Mouse (Mus musculus) liver, embryonic 12.5 days (tissue): ENCODE measurements around the gene Ift46. TPM values are rescaled to one million over a fixed set of nuclear protein-coding genes. Genes with fewer than 3 reads are reported as not detected.

ENCODE experiments used
- ATAC-seq: fragments of 200-750 bp; cut with Nextera tagmentation; 2 replicates; pipeline ENCODE4 v1.8.0; 2017; ENCODE audit warnings: moderate number of reproducible peaks, mild to moderate bottlenecking, moderate library complexity
- H3K27ac ChIP-seq: fragments of 300-500 bp; sonication (generic); 2 replicates; pipeline ENCODE4 v1.5.1; 2016; ENCODE audit warnings: mild to moderate bottlenecking
- H3K27me3 ChIP-seq: fragments of 300-500 bp; sonication (generic); replicated peaks from 2 replicates; pipeline ENCODE4 v1.6.1; 2016; ENCODE audit warnings: mild to moderate bottlenecking, moderate library complexity
- H3K36me3 ChIP-seq: fragments of 300-500 bp; sonication (generic); 2 replicates; pipeline ENCODE4 v1.6.1; 2016; ENCODE audit warnings: mild to moderate bottlenecking, moderate library complexity
- H3K4me1 ChIP-seq: fragments of 300-500 bp; sonication (generic); 2 replicates; pipeline ENCODE4 v1.6.1; 2016
- H3K4me2 ChIP-seq: fragments of 300-500 bp; sonication (generic); 2 replicates; pipeline ENCODE4 v1.6.1; 2016; ENCODE audit warnings: mild to moderate bottlenecking, moderate library complexity
- H3K4me3 ChIP-seq: fragments of 300-500 bp; sonication (generic); 2 replicates; pipeline ENCODE4 v1.5.1; 2016; ENCODE audit warnings: mild to moderate bottlenecking, moderate library complexity
- H3K9ac ChIP-seq: fragments of 300-500 bp; sonication (generic); 2 replicates; pipeline ENCODE4 v1.6.1; 2016; ENCODE audit warnings: mild to moderate bottlenecking, moderate library complexity
- H3K9me3 ChIP-seq: fragments of 300-500 bp; sonication (generic); replicated peaks from 2 replicates; pipeline ENCODE4 v1.6.1; 2016; ENCODE audit warnings: mild to moderate bottlenecking, moderate library complexity
- WGBS: fragments of 180-500 bp; shearing (Covaris S2); methylation state at CpG from one replicate; pipeline ENCODE4 v1.1.7; 2016; ENCODE audit not compliant: insufficient replicate concordance; 5-methylcytosine and 5-hydroxymethylcytosine counted together
- polyA plus RNA-seq: library from polyadenylated mRNA; unstranded; fragments of >200 nt; fragmentation: Nextera tagmentation; extraction: Ambion mirVana; gene quantifications from 2 replicates; pipeline ENCODE4 v1.2.1, GENCODE M21; 2016

The Ift46 gene
- polyA plus RNA-seq, 1 experiment from 2014 or later: 24.3 TPM

DNA sequence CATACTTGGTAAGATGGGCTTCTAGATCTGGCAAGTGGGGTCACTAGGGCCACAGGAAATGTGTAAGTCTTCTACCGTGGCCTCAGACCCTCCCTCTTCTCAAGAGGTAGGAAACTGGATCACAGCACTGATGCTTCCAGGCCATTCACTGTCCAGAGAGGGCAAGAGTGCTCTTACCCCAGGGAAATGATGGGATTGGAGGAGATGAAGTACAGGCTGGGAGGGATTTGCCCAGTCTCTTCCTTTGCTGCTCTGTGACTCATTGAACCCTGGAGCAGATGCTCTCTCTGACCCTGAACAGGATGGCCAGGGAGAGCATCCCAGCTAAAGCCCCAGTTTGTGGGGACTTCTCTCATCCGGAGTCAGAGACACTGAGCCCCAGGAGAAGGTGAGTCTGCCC lies 43.0 kb upstream of the Ift46 start:
- H3K27me3 ChIP-seq: peaks cover 54% of the 10 kb centered on the region
- no peak overlapping the region for H3K9ac ChIP-seq
- no peaks in the 10 kb centered on the region for H3K9me3 ChIP-seq
- ATAC-seq: no peak
- H3K4me3 ChIP-seq: no peak overlapping the region
- H3K27ac ChIP-seq: no peak overlapping the region
- no peak overlapping the region for H3K4me2 ChIP-seq
- H3K4me1 ChIP-seq: peaks cover 47% of the 10 kb centered on the region
- 60% methylated on average over 2 of the region's 2 CpGs for WGBS
- H3K36me3 ChIP-seq: no peaks in the 10 kb centered on the region

DNA sequence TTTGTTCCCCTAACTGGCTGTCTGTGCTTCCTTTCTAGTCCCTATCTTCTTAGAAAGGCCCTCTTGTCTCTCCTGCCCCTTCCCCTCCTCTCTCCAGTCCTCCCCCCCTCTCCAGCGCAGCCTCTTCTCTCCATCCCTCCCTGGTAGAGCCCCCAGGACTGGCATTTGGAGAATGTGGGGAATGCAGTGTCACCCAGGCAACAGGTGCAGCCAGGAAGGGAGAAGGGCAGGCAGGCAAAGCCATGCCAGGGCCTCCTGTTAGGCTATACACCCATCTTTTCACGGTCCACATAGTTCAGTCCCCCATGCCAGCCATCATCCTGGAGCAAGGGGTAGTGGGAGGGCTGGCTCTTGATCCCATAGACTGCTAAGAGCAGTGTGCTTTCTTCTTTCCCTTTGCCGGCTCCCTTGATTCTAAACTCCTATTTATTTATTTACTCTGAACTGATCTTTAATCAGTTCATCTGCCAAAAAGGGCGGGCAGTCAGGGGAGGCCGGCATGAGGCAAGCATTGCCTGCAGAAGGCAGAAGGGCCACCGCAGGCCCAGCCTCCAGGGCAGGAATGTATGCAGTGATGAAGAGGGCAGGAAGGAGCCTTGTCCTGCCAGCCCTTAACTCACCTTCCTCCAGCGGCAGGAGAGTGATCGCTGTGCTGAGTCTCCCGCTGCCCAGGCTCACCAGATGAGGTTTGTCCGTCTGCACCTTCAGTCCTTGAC lies 41.1 kb upstream of the Ift46 start:
- no peak overlapping the region for H3K27ac ChIP-seq
- H3K9ac ChIP-seq: no peak overlapping the region
- H3K27me3 ChIP-seq: peaks cover 37% of the 10 kb centered on the region
- H3K4me2 ChIP-seq: no peak overlapping the region
- H3K4me1 ChIP-seq: peaks cover 30% of the 10 kb centered on the region
- 51% methylated on average over 10 of the region's 10 CpGs for WGBS
- H3K9me3 ChIP-seq: no peaks in the 10 kb centered on the region
- ATAC-seq: no peak
- H3K4me3 ChIP-seq: no peak overlapping the region
- H3K36me3 ChIP-seq: no peaks in the 10 kb centered on the region

DNA sequence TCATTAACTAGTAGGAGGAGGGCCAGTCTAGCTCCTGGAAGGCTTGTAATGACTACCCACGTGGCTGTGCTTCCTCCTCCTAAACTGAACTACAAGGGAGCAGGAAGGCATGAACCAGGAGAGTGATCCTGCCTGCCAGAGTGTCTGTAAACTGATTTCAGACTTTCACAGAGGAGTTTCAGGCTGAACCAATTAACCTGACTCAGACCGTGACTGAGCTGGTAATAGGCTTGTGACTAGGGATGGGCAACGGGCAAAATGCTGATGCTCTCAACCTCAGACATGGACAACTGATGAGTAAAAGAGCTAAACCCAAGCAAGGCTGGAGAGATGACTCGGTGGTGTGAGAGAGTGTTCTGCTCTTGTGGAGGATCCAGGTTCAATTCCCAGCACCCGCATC lies 40.3 kb upstream of the Ift46 start:
- Histone ChIP-seq H3K4me3 (no peak overlapping the region), H3K9me3 (no peaks in the 10 kb centered on the region), H3K27me3 (peaks cover 36% of the 10 kb centered on the region), H3K4me2 (no peak overlapping the region), H3K27ac (no peak overlapping the region), H3K36me3 (no peaks in the 10 kb centered on the region), H3K4me1 (peaks cover 32% of the 10 kb centered on the region), H3K9ac (no peak overlapping the region)
- no peak for ATAC-seq
- 56% methylated on average over 5 of the region's 5 CpGs for WGBS

DNA sequence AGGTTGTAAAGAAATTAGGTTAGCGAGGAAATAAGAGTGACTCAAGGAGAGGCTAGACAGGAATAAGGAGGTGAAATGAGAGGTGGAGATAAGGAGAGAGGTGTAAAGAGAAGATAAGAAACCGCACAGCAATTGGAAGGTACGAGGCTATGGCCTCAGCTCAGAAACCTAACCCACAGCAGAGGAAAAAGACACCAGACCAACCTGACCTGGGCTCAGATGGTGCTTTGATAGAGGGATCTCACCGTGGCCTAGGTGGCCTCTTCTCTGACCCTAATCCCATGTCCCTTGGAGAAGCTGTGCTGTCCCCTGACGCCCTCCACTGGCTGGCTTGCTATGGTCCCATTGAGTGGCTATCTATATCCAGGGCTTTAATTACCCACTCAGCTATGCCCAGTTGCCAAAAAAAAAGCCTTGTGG lies 35.6 kb upstream of the Ift46 start:
- 17% methylated on average over 5 of the region's 5 CpGs for WGBS
- Histone ChIP-seq H3K4me1 (peaks cover 40% of the 10 kb centered on the region), H3K4me2 (peak overlapping the region; percentile 7; the same call in 1 of the 2 replicates), H3K9ac (no peak overlapping the region), H3K27me3 (peaks cover 66% of the 10 kb centered on the region), H3K36me3 (no peaks in the 10 kb centered on the region), H3K4me3 (no peak overlapping the region), H3K27ac (no peak overlapping the region), H3K9me3 (no peaks in the 10 kb centered on the region)
- peak; percentile 51 for ATAC-seq

DNA sequence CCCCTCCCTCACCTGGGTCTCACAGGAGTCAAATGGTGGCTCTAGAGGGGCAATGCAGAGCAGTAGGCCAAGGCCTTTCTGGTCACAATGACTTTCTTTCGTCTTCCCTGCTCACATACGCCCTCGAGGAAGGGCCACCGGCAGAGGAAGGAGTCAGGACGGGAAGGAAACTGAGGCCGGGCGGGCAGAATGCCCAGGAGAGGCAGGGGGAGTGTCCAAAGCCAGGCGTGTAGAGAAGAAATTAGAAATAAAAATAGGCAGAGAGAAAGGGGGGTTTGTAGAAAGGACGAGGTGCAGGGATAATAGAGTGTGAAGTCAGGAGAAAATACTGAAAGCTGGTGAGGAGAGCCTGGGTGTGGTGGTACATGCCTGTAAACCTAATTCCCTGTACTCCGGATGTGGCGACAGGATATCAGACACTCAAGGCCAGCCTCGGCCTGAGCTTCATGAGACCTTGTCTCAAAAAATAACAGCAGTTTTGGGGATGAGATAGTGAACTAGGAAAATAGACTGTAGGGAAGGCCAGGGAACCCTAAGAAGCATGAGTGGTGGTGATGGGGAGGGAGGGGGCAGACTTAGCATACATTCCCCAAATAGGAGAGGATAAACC lies 34.7 kb upstream of the Ift46 start:
- peaks cover 40% of the 10 kb centered on the region for H3K4me1 ChIP-seq
- H3K9me3 ChIP-seq: no peaks in the 10 kb centered on the region
- peak overlapping the region; percentile 93 for H3K4me2 ChIP-seq
- H3K27me3 ChIP-seq: peaks cover 63% of the 10 kb centered on the region
- no peak for ATAC-seq
- WGBS: 30% methylated on average over 12 of the region's 12 CpGs
- H3K36me3 ChIP-seq: no peaks in the 10 kb centered on the region
- H3K4me3 ChIP-seq: peak overlapping the region; percentile 57; the same call in 1 of the 2 replicates
- H3K9ac ChIP-seq: peak overlapping the region; percentile 57; the same call in 1 of the 2 replicates
- H3K27ac ChIP-seq: no peak overlapping the region

DNA sequence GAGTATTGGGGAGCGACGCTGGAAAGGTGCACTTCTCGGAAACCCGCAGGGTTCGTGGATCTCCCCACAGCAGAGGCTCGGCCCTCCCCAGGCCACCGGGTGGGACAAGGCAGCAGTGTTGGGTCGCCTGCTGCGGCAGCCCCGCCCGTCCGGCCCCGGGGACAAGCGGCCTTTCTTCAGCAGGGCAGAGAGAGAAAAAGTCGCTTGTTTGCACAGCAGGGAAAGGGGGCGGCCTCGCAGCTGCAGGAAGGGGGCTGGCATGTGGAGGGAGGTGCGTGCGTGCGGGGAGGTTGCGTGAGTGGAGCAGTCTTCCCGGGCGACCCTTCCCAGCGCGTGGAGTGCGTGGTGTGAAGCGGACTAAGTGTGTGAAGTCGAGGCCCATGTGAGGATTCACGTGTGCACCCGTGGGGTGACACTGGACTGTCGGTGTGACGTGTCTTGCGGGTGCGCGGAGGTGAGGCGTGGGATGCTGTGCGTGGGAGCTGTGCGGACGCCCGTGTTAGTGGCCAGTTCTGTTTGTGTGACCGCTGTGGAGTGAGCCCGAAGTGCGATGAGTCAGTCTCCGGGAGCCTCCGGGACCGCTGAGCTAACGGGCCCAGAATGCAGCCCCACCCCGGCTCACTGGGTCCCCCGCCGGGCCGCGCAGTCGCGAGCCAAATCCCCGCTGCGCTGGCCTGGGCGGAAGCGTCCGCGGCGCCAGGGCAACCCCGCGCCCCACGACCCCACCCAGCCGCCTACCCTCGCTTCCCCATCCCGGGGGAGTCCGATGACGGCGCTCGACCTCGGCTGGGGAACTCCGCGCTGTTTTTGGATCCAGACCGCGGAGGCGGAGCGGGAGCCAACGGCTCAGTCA lies 33.8 kb upstream of the Ift46 start:
- H3K27me3 ChIP-seq: peaks cover 54% of the 10 kb centered on the region
- no peaks in the 10 kb centered on the region for H3K36me3 ChIP-seq
- 0 out of 2 replicates have a peak, but pooled peaks have one; percentile 18 for ATAC-seq
- 0 out of 2 replicates have a peak overlapping the region, but pooled peaks have one; percentile 45 for H3K27ac ChIP-seq
- WGBS: 2% methylated on average over 79 of the region's 79 CpGs
- peak overlapping the region; percentile 57 for H3K4me3 ChIP-seq
- H3K9ac ChIP-seq: peak overlapping the region; percentile 57
- H3K9me3 ChIP-seq: no peaks in the 10 kb centered on the region
- H3K4me2 ChIP-seq: peak overlapping the region; percentile 93
- H3K4me1 ChIP-seq: peaks cover 40% of the 10 kb centered on the region

DNA sequence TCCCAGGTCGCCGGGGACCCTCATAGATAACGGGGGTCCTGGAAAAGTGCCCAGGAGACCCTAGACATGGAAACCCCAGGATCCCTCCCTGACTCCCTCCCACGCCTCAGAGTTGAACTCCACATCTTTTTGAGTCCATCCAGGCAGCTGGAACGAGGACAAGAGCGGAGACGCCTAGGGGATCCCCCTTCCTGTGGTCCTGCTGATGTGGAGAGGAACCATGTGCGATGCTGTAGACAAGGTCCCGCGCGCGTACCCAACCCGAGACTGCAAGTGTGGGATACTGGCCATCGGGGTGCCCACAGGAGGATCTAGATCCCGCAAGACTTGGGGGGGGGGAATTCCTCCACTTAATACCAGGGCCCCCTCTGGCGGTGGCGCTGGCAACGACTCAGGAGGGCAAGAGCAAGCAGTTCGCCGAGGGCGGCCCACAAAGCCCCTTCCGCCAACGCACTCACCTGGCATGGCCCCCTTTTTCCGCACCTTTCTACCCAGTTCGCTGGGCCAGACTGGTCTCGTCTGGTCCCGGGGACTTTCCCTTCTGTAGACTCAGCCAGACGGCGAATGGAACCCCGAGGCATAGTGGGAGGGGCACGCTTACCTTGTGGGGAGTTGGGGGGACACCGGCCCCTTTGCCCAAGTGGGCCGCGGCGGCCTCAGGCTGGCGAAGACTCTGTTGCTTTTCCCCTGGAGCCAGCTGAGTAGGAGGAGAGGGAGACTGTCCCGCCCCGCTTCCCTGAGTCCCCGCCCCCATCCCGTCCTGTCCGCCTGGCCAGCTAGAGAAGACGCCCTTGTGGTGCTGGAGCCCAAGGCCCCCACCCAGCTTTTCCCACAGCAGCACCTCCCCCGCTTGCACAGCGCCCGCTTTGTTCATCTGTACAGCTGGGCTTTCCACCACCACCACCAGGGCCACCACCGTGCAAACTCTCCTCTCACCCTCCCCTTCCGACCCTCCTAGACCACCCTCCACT lies 32.9 kb upstream of the Ift46 start, which contains the start of gene Phldb1:
TSS of gene Phldb1 (minus strand) at position 675 of the 971 bp plus-strand sequence.
- H3K27ac ChIP-seq: no peak within 1 kb of the TSS
- peak within 1 kb of the TSS; percentile 57 for H3K4me3 ChIP-seq
- peak within 1 kb of the TSS; percentile 93 for H3K4me2 ChIP-seq
- peaks cover 53% of the 10 kb centered on the region for H3K27me3 ChIP-seq
- 3% methylated on average over 47 of the region's 47 CpGs for WGBS
- no peaks in the 10 kb centered on the region for H3K36me3 ChIP-seq
- peak within 1 kb of the TSS; percentile 57 for H3K9ac ChIP-seq
- peak; percentile 50 for ATAC-seq
- peaks cover 40% of the 10 kb centered on the region for H3K4me1 ChIP-seq
- H3K9me3 ChIP-seq: no peaks in the 10 kb centered on the region

DNA sequence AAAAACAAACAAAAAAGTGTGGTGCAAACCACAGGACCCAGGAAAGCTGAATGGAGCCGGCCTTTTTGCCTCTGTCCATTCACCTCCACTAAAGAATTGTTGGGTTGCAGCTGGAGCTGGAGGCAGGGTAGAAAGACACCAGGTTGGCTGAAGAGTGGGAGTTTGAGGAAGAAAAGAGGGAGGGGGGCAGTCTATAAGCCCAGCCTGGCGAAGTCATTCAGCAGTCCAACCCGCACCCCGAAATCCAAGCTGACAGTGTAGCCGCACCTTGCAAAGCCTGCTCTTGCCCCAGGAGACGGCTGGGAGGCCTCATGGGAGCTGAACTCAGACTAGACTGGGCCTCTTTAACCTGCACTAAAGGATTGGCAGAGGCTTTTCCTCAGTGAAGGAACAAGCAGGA lies 31.8 kb upstream of the Ift46 start:
- H3K27me3 ChIP-seq: peaks cover 53% of the 10 kb centered on the region
- 66% methylated on average over 6 of the region's 6 CpGs for WGBS

DNA sequence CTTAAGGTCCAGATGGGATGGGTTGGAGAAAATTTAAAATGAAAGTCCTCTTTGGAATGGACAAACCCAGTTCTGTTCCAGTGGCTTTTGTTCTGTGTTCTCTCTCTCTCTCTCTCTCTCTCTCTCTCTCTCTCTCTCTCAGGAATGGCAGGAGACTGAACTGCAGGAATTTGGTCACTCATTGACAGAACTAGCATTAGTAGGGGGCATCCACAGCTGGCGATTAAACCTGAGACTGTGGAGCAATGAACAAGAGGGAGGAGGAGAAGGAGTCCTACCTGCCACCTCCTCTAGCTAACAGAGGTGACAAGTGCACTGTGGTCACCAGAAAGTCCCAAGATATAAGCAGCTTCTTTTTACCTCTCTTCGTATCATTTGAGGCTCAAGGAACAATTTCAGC lies 31.4 kb upstream of the Ift46 start:
- Histone ChIP-seq H3K4me3 (no peak overlapping the region), H3K9me3 (no peaks in the 10 kb centered on the region), H3K9ac (no peak overlapping the region), H3K4me1 (peaks cover 40% of the 10 kb centered on the region), H3K4me2 (no peak overlapping the region), H3K27ac (no peak overlapping the region), H3K27me3 (peaks cover 53% of the 10 kb centered on the region), H3K36me3 (peaks cover 3% of the 10 kb centered on the region; the same call in 1 of the 2 replicates)
- 60% methylated on average over 2 of the region's 2 CpGs for WGBS
- ATAC-seq: no peak

More for the DNA sequence above, 31.8 kb upstream of the Ift46 start:
- Histone ChIP-seq H3K27ac (no peak overlapping the region), H3K4me3 (no peak overlapping the region), H3K9me3 (no peaks in the 10 kb centered on the region), H3K36me3 (no peaks in the 10 kb centered on the region), H3K4me1 (peaks cover 40% of the 10 kb centered on the region), H3K9ac (no peak overlapping the region), H3K4me2 (no peak overlapping the region)
- no peak for ATAC-seq

DNA sequence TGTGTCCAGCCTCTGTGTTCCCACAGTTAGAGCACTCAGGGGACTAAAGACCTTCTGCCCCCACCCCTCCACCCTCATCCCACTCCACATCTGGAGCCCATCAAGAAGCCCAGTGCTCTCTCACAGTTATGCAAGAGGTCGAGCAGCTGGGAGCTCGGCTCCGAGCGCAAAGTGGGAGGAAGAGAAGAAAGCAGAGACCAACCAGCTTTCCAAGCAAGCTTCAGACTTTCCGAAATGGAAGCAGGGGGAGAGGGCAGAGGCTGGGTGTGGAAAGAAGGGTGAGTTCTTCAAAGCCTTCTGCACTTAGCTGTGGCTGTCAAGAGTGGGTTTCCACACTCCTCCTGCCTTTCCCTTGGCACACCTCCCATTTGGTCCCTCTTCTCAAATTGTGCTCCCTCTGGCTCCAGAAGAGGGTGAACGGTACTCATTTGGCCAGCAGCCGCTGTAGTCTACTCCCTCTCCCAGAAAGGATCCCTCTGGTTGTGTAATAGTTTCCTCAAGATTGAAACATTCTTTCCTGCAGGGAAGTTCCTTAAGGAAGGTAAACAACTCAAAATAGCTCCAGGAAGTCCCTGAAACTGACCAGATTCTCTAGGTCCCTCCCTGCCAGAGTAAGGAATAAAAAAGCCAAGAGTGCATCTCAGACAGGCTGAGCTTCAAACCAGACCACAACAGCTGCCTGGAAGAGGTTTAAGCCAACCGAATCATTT lies 30.3 kb upstream of the Ift46 start:
- peaks cover 9% of the 10 kb centered on the region for H3K36me3 ChIP-seq
- WGBS: 36% methylated on average over 8 of the region's 8 CpGs
- no peak overlapping the region for H3K4me2 ChIP-seq
- no peaks in the 10 kb centered on the region for H3K9me3 ChIP-seq
- no peak for ATAC-seq
- no peak overlapping the region for H3K27ac ChIP-seq
- H3K27me3 ChIP-seq: peaks cover 49% of the 10 kb centered on the region
- no peak overlapping the region for H3K9ac ChIP-seq
- peaks cover 31% of the 10 kb centered on the region for H3K4me1 ChIP-seq
- H3K4me3 ChIP-seq: no peak overlapping the region
